Mouse (Mus musculus) C2C12 (cell line): ENCODE results near the gene Rpl36al. TPM values are rescaled to one million over a fixed set of nuclear protein-coding genes. Genes with fewer than 3 reads are reported as not detected.

ENCODE experiments used
- H3K27me3 ChIP-seq: one replicate; pipeline ENCODE4 v1.6.1; 2011; ENCODE audit not compliant: control insufficient read depth, insufficient read depth, insufficient read length
- H3K36me3 ChIP-seq: one replicate; pipeline ENCODE4 v1.6.1; 2011; ENCODE audit not compliant: control insufficient read depth, insufficient read depth
- H3K4me3 ChIP-seq: one replicate; pipeline ENCODE4 v1.5.1; 2011; ENCODE audit warnings: mild to moderate bottlenecking, control low read depth; ENCODE audit not compliant: poor library complexity, insufficient read depth, severe bottlenecking
- H3K79me2 ChIP-seq: one replicate; pipeline ENCODE4 v1.6.1; 2011; ENCODE audit not compliant: control insufficient read depth, insufficient read depth
- H3K79me3 ChIP-seq: one replicate; pipeline ENCODE4 v1.6.1; 2011; ENCODE audit warnings: low read depth, control low read depth
- H3ac ChIP-seq: one replicate; pipeline ENCODE3; 2011; ENCODE audit warnings: low read depth; ENCODE audit not compliant: control insufficient read depth, insufficient read length
- CEBPB ChIP-seq: IDR thresholded peaks from one replicate; pipeline ENCODE4 v1.6.1; 2011; ENCODE audit warnings: low read depth, mild to moderate bottlenecking, control low read depth, moderate library complexity
- CTCF ChIP-seq: IDR thresholded peaks from one replicate; pipeline ENCODE4 v1.5.1; 2011; ENCODE audit not compliant: control insufficient read depth, insufficient read depth, insufficient read length
- FOSL1 ChIP-seq: IDR thresholded peaks from one replicate; pipeline ENCODE4 v1.8.0; 2011; ENCODE audit warnings: mild to moderate bottlenecking, low read length; ENCODE audit not compliant: poor library complexity, insufficient read depth, severe bottlenecking
- MAX ChIP-seq: IDR thresholded peaks from one replicate; pipeline ENCODE4 v1.6.1; 2011; ENCODE audit warnings: mild to moderate bottlenecking, control low read depth
- MYOD1 ChIP-seq: IDR thresholded peaks from one replicate; pipeline ENCODE4 v1.6.1; 2011; ENCODE audit warnings: low read depth; ENCODE audit not compliant: control insufficient read depth, insufficient read length
- MYOG ChIP-seq: IDR thresholded peaks from one replicate; pipeline ENCODE4 v1.6.1; 2011; ENCODE audit not compliant: control insufficient read depth, insufficient read length; ENCODE audit errors: extremely low read depth
- USF1 ChIP-seq: IDR thresholded peaks from one replicate; pipeline ENCODE4 v1.6.1; 2011; ENCODE audit warnings: low read depth, mild to moderate bottlenecking, control low read depth, moderate library complexity
- polyA plus RNA-seq: library from polyadenylated mRNA; unstranded; fragments of >200 nt; fragmentation: generic; extraction: Trizol; gene quantifications from one replicate; pipeline ENCODE4 v1.2.1, GENCODE M21; 2012; ENCODE audit warnings: missing spikeins

Rpl36al gene
- polyA plus RNA-seq, 1 experiment, result 980 TPM

DNA sequence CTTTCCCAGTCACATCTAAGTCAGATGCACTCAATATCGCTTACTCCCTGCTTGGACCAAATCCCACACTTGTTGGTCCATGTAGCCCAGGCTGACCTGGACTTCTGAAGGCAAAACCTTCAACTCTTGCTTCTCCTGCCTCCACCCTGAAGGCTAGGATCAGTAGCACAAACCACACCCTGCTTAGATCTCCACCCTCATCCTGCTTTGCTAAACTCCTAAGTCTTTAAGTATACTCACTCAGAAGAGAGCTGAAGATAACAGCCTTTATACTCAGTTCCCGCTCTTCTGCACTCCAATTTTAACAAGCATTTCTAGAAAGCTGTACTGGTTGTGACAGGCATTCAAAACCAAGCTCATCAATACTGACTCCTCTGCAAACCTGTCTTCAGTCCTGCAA, 26.8 kb downstream of the Rpl36al start:
- Histone ChIP-seq H3K79me2 (peaks cover 22% of the 10 kb centered on the region), H3K4me3 (no peak overlapping the region), H3K27me3 (no peaks in the 10 kb centered on the region), H3K79me3 (peaks cover 12% of the 10 kb centered on the region), H3ac (no peak overlapping the region), H3K36me3 (peaks cover 29% of the 10 kb centered on the region)
- no peak for TF ChIP-seq CTCF
- no peak for TF ChIP-seq CEBPB
- no peak for TF ChIP-seq MYOG
- TF ChIP-seq MYOD1, result no peak
- no peak for TF ChIP-seq USF1
- TF ChIP-seq MAX, result no peak
- no peak for TF ChIP-seq FOSL1

DNA sequence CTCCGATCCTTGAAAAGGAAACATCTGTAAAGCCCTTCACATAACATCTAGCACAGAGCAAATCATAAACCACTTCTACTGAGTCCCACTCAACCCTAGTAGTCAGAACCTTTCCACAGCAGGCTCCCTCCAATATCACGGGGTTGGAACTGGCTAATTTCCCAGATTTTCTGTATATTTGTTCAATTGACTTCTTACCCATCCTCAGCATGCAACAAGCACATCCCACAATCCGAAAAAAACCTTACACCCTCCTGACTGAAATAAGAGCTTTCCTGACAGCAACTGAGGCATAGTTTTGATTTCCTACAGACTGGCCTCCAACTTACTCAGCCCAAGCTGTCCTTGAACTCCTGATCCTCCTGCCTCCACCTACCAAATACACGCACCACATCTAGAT, 27.4 kb downstream of the Rpl36al start:
- no peak for TF ChIP-seq MYOG
- no peak for TF ChIP-seq CEBPB
- TF ChIP-seq USF1, result no peak
- Histone ChIP-seq H3K79me3 (peaks cover 12% of the 10 kb centered on the region), H3ac (no peak overlapping the region), H3K36me3 (peaks cover 29% of the 10 kb centered on the region), H3K79me2 (peaks cover 22% of the 10 kb centered on the region), H3K27me3 (no peaks in the 10 kb centered on the region), H3K4me3 (no peak overlapping the region)

DNA sequence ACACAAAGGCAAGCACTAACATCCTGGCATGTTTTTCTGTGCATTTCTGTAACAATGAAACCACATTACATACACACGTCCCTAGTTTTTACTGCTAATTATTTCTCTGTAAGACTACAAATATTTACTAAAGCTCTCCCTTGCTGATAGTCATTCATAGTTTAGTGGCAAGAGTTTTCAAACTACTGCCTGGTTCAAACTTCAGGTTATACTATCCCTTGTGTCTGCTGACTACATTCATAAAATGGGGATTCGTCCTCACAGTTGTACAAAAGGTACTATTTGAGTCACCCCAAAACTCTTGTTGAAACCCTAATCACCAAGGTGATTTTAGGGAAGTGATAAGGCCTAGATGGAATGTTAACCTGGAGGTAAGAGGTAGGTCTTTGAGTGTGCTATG, 28.0 kb downstream of the Rpl36al start:
- Histone ChIP-seq H3ac (no peak overlapping the region), H3K27me3 (no peaks in the 10 kb centered on the region), H3K79me2 (peaks cover 22% of the 10 kb centered on the region), H3K79me3 (peaks cover 12% of the 10 kb centered on the region), H3K4me3 (no peak overlapping the region), H3K36me3 (peaks cover 29% of the 10 kb centered on the region)
- TF ChIP-seq MYOD1 (no peak), CEBPB (no peak), MYOG (no peak)

DNA sequence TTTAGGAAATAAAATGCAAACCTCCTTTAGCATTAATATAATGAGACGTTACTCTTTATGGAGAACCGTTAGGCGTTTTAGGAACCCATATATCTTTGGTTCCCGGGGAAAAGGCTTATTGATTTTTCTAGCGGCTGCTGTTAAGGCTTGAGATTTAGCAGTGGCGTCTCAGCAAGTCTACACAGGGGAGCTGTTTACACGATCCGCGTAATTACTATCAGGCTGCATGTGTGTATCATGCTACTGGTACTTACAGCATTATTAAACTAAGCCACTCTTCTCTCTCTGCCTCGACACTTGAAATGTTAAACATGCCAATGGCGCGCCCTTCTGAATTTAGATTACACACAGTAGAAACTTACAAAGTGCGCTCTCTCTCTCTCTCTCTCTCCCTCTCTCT, 33.8 kb downstream of the Rpl36al start:
- H3K79me3 ChIP-seq, result no peaks in the 10 kb centered on the region
- TF ChIP-seq USF1, result no peak
- no peak for TF ChIP-seq CTCF
- TF ChIP-seq MYOD1, result no peak
- TF ChIP-seq CEBPB, result no peak
- no peak for TF ChIP-seq MAX
- TF ChIP-seq MYOG, result no peak
- no peak for TF ChIP-seq FOSL1
- H3K27me3 ChIP-seq, result no peaks in the 10 kb centered on the region
- H3K79me2 ChIP-seq, result no peaks in the 10 kb centered on the region
- H3ac ChIP-seq, result no peak overlapping the region
- H3K4me3 ChIP-seq, result no peak overlapping the region
- no peaks in the 10 kb centered on the region for H3K36me3 ChIP-seq

DNA sequence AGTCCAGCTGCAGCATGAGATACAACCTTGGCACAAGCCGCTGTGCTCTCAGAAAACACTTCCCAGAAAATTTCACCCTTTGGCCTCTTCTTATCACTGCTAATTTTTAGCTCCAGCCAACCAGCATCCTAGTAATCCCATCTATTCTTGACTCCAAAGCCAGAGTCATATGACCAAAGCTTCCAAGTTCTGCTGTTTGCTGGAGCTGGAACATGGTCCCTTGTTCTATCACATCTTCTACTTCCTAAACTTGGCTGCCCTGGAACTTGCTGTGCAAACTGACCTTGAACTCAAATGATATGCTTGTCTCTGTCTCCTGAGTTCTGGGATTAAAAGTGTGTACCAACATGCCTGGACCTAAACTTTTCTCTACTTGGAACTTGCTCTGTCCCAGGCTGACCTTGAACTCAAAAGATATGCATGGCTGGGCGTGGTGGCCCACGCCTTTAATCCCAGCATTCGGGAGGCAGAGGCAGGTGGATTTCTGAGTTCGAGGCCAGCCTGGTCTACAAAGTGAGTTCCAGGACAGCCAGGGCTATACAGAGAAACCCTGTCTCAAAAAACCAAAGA, 36.6 kb downstream of the Rpl36al start:
- Histone ChIP-seq H3K27me3 (no peaks in the 10 kb centered on the region), H3K36me3 (no peaks in the 10 kb centered on the region)
- TF ChIP-seq MAX (no peak), FOSL1 (no peak), CTCF (no peak), MYOD1 (no peak), CEBPB (no peak), USF1 (no peak), MYOG (no peak)

DNA sequence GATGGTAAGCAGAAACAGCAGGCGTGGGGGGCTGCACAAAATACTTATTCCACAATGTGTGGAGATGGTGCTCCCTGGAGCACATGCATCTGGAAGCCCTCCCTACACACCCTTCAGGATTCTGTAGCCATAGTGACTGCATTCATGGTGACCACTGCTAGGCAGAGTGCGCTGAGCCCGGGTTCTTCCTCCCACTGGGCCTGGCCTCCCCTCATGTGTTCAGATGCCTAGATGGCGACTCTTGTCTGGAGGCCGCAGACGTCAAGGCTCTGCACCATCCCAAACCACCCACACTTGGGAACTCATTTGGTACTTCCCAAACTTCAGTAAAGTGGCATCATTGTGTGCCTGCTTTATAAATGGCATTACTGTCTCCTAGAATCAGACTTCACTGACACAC, 40.4 kb downstream of the Rpl36al start:
- no peak overlapping the region for H3K4me3 ChIP-seq
- no peak overlapping the region for H3ac ChIP-seq
- peaks cover 3% of the 10 kb centered on the region for H3K27me3 ChIP-seq
- no peaks in the 10 kb centered on the region for H3K79me2 ChIP-seq
- TF ChIP-seq CTCF, result no peak
- no peak for TF ChIP-seq MAX
- TF ChIP-seq MYOD1, result no peak
- no peak for TF ChIP-seq CEBPB
- no peak for TF ChIP-seq FOSL1
- no peak for TF ChIP-seq MYOG
- TF ChIP-seq USF1, result no peak
- H3K79me3 ChIP-seq, result no peaks in the 10 kb centered on the region
- H3K36me3 ChIP-seq, result no peaks in the 10 kb centered on the region

More for the DNA sequence above, 36.6 kb downstream of the Rpl36al start:
- Histone ChIP-seq H3K4me3 (no peak overlapping the region), H3ac (no peak overlapping the region), H3K79me3 (no peaks in the 10 kb centered on the region), H3K79me2 (no peaks in the 10 kb centered on the region)
